ENCODE assay signal across 8 mouse cellular contexts in genomic region chr11:88067191-88067585, GRCm38 (mm10). TPM values are rescaled to one million over a fixed set of nuclear protein-coding genes. Genes with fewer than 3 reads are reported as not detected.
DNase-seq lines count a peak whose midpoint lies in the region; ATAC-seq and TF ChIP-seq lines count a peak whose summit lies in the region.

No protein-coding gene starts in this region.

- peak overlapping the region; percentile 95 for H3K9ac ChIP-seq in lung, embryonic 14.5 days
- H3K9ac ChIP-seq in hindbrain, postnatal 0 days (replicated peaks; ENCODE audit: low read length): peak overlapping the region; percentile 97

- 2% methylated on average over 8 of the region's 8 CpGs for WGBS in lung, embryonic 14.5 days
- WGBS in hindbrain, postnatal 0 days: 5% methylated on average over 8 of the region's 8 CpGs

- no peaks in the 10 kb centered on the region for H3K36me3 ChIP-seq in lung, embryonic 14.5 days (ENCODE audit: insufficient read depth)
- no peaks in the 10 kb centered on the region for H3K36me3 ChIP-seq in hindbrain, postnatal 0 days (ENCODE audit: insufficient read depth, low read length)

- peak; percentile 64 for DNase-seq in lung, embryonic 14.5 days
- no peak for DNase-seq in lung, postnatal 36 days
- DNase-seq in embryo, embryonic 11 days: peak; percentile 48
- DNase-seq in hindbrain, postnatal 0 days (ENCODE audit: low spot score): peak; percentile 45
- DNase-seq in left cerebral cortex, adult 8-10 months (ENCODE audit: low spot score in 2 of 2): no peak
- no peak for DNase-seq in layer of hippocampus, postnatal 14 days (ENCODE audit: low spot score in 2 of 2)

- H3K4me3 ChIP-seq in lung, embryonic 14.5 days (ENCODE audit: low read depth, low read length): peak overlapping the region; percentile 99
- H3K4me3 ChIP-seq in hindbrain, postnatal 0 days (ENCODE audit: low read length): peak overlapping the region; percentile 99

- peaks cover 18% of the 10 kb centered on the region for H3K4me1 ChIP-seq in lung, embryonic 14.5 days (ENCODE audit: insufficient read depth)
- H3K4me1 ChIP-seq in hindbrain, postnatal 0 days (ENCODE audit: insufficient read depth, low read length): peaks cover 19% of the 10 kb centered on the region

- H3K4me2 ChIP-seq in lung, embryonic 14.5 days: peak overlapping the region; percentile 77
- H3K4me2 ChIP-seq in hindbrain, postnatal 0 days (ENCODE audit: low read depth, low read length): peak overlapping the region; percentile 97

- H3K9me3 ChIP-seq in lung, embryonic 14.5 days (ENCODE audit: low read depth, low read length): no peaks in the 10 kb centered on the region
- H3K9me3 ChIP-seq in hindbrain, postnatal 0 days (ENCODE audit: low read length): no peaks in the 10 kb centered on the region

- ATAC-seq in lung, embryonic 14.5 days (ENCODE audit: insufficient read depth): no peak
- ATAC-seq in hindbrain, postnatal 0 days: no peak
- ATAC-seq in megakaryocyte progenitor cell, adult 5-6 weeks (replicated peaks; ENCODE audit: poor library complexity): peak; percentile 56
- no peak for ATAC-seq in activated CD4-positive, CD25-positive, alpha-beta regulatory T cell, adult 4 months

- no peak for TF ChIP-seq CTCF in lung, embryonic 14.5 days (IDR thresholded peaks at IDR 0.05; ENCODE audit: low read depth)
- no peak for TF ChIP-seq CTCF in hindbrain, postnatal 0 days (IDR thresholded peaks at IDR 0.05; ENCODE audit: low read depth)

- no peaks in the 10 kb centered on the region for H3K27me3 ChIP-seq in lung, embryonic 14.5 days (ENCODE audit: insufficient read depth, low read length)
- H3K27me3 ChIP-seq in hindbrain, postnatal 0 days (ENCODE audit: insufficient read depth, low read length): no peaks in the 10 kb centered on the region

- H3K27ac ChIP-seq in lung, embryonic 14.5 days (ENCODE audit: low read depth): peak overlapping the region; percentile 96
- H3K27ac ChIP-seq in hindbrain, postnatal 0 days: peak overlapping the region; percentile 97

RNA-seq across cellular contexts. Expression of gene Vezf1, which starts 0.9 kb away (rescaled TPM):
- 44.5 and 46.8 TPM in 2 replicates for polyA plus RNA-seq in lung, embryonic 14.5 days (2014; fragmentation: Nextera tagmentation; extraction: Ambion mirVana)
- total RNA-seq in hindbrain, postnatal 0 days (2014; rRNA removed): 32.7 and 33.5 TPM in 2 replicates
- 29.2 and 31.9 TPM in 2 replicates for polyA plus RNA-seq in hindbrain, postnatal 0 days (2015; fragmentation: Nextera tagmentation; extraction: Ambion mirVana)
- total RNA-seq in megakaryocyte progenitor cell, adult 5-6 weeks (2015): 37.5 and 41.8 TPM in 2 replicates
- total RNA-seq in megakaryocyte progenitor cell, adult 5-6 weeks (2017): 16.2 and 18.8 TPM in 2 replicates
- polyA plus RNA-seq in activated CD4-positive, CD25-positive, alpha-beta regulatory T cell, adult 4 months (2017; shearing (Covaris generic)): 10 to 100 TPM; 20.6 to 21.0 TPM
- total RNA-seq in left cerebral cortex, adult 8-10 months (2022): 10 to 100 TPM; 27.9 to 30.8 (median 29.3) TPM
- total RNA-seq in layer of hippocampus, postnatal 14 days (2021): 10 to 100 TPM; 24.8 to 27.7 TPM

RNA-seq across cellular contexts. Expression of gene Srsf1, which starts 20.0 kb away (rescaled TPM):
- 446 and 450 TPM in 2 replicates for polyA plus RNA-seq in lung, embryonic 14.5 days (2014; fragmentation: Nextera tagmentation; extraction: Ambion mirVana)
- total RNA-seq in hindbrain, postnatal 0 days (2014; rRNA removed): 277 and 332 TPM in 2 replicates
- 124 and 130 TPM in 2 replicates for polyA plus RNA-seq in hindbrain, postnatal 0 days (2015; fragmentation: Nextera tagmentation; extraction: Ambion mirVana)
- total RNA-seq in megakaryocyte progenitor cell, adult 5-6 weeks (2015): 257 and 278 TPM in 2 replicates
- total RNA-seq in megakaryocyte progenitor cell, adult 5-6 weeks (2017): 528 and 695 TPM in 2 replicates
- 10 to 100 TPM; 32.1 to 38.4 TPM for polyA plus RNA-seq in activated CD4-positive, CD25-positive, alpha-beta regulatory T cell, adult 4 months (2017; shearing (Covaris generic))
- 100 to 1,000 TPM; 189 to 208 (median 191) TPM for total RNA-seq in left cerebral cortex, adult 8-10 months (2022)
- 100 to 1,000 TPM; 202 to 214 TPM for total RNA-seq in layer of hippocampus, postnatal 14 days (2021)

RNA-seq across cellular contexts. Expression of gene Cuedc1, which starts 30.7 kb away (rescaled TPM):
- polyA plus RNA-seq in lung, embryonic 14.5 days (2014; fragmentation: Nextera tagmentation; extraction: Ambion mirVana): 14.1 and 16.8 TPM in 2 replicates
- total RNA-seq in hindbrain, postnatal 0 days (2014; rRNA removed): 33.6 and 44.6 TPM in 2 replicates
- 35.8 and 40.9 TPM in 2 replicates for polyA plus RNA-seq in hindbrain, postnatal 0 days (2015; fragmentation: Nextera tagmentation; extraction: Ambion mirVana)
- total RNA-seq in megakaryocyte progenitor cell, adult 5-6 weeks (2015): 0.73 and 3.7 TPM in 2 replicates
- 0.12 and 1.0 TPM in 2 replicates for total RNA-seq in megakaryocyte progenitor cell, adult 5-6 weeks (2017)
- polyA plus RNA-seq in activated CD4-positive, CD25-positive, alpha-beta regulatory T cell, adult 4 months (2017; shearing (Covaris generic)): 1 to 10 TPM; 5.4 to 5.8 TPM
- total RNA-seq in left cerebral cortex, adult 8-10 months (2022): 10 to 100 TPM; 28.0 to 31.8 (median 30.9) TPM
- 10 to 100 TPM; 32.0 to 32.1 TPM for total RNA-seq in layer of hippocampus, postnatal 14 days (2021)

Comparison
In these comparisons a context has a peak if more than half of its experiments do, and no peak if none do; other contexts are left out.
1. DNase-seq: peak in lung, embryonic 14.5 days (single experiment), embryo, embryonic 11 days (single experiment) and hindbrain, postnatal 0 days (single experiment); none in lung, postnatal 36 days (single experiment), left cerebral cortex, adult 8-10 months (0 of 2) and layer of hippocampus, postnatal 14 days (0 of 2).